Mouse (Mus musculus) gastrocnemius, adult 2 months (tissue): ENCODE data around the gene Scrn2. TPM values are rescaled to one million over a fixed set of nuclear protein-coding genes. Genes with fewer than 3 reads are reported as not detected.

ENCODE experiments used
- DNase-seq: peaks from one replicate; pipeline ENCODE4 v3.0.0; 2022
- H3K27ac ChIP-seq: fragments of 200-600 bp; 2 replicates; pipeline ENCODE4 v1.8.1; 2022; ENCODE audit warnings: mild to moderate bottlenecking
- H3K4me3 ChIP-seq: fragments of 200-600 bp; 2 replicates; pipeline ENCODE4 v1.8.1; 2022; ENCODE audit warnings: mild to moderate bottlenecking, moderate library complexity
- CTCF ChIP-seq: fragments of 200-600 bp; IDR thresholded peaks from 2 replicates; pipeline ENCODE4 v1.8.1; 2022; ENCODE audit warnings: antibody characterized with exemption, mild to moderate bottlenecking, moderate library complexity
- intact Hi-C: fragments of 180-260 bp; cut with DNase I; formaldehyde crosslinking; loops from one replicate; pipeline ENCODE4 v1.15.1; 2025
- total RNA-seq, 2 experiments: library from RNA; stranded (reverse); gene quantifications; 2 replicates each; pipeline ENCODE4 v1.2.3; 2021

The Scrn2 gene
- total RNA-seq, 2 experiments from 2014 or later = 10.4 to 11.4 TPM

- intact Hi-C loops = no loop called here
- Histone ChIP-seq H3K27ac (no peak overlapping the region), H3K4me3 (no peak overlapping the region)
- no peak for DNase-seq
- no peak for TF ChIP-seq CTCF
Measured at GRCm38 (mm10) chr11:96995836-96996772, 33.6 kb upstream of the Scrn2 start.

- intact Hi-C loops = no loop called here
- no peak for DNase-seq
- peak overlapping the region; percentile 78 for H3K27ac ChIP-seq
- TF ChIP-seq CTCF = no peak
- H3K4me3 ChIP-seq = peak overlapping the region; percentile 71
Measured at GRCm38 (mm10) chr11:96996773-96997379, 32.9 kb upstream of the Scrn2 start.

GRCm38 (mm10) chr11:96997380-96997956 is 32.3 kb upstream of the Scrn2 start:
- peak; percentile 68 for DNase-seq
- TF ChIP-seq CTCF = no peak
- intact Hi-C loops = no loop called here
- Histone ChIP-seq H3K27ac (peak overlapping the region; percentile 78), H3K4me3 (peak overlapping the region; percentile 71)

- TF ChIP-seq CTCF = no peak
- no peak for DNase-seq
- intact Hi-C loops = no loop called here
- H3K27ac ChIP-seq = no peak overlapping the region
- H3K4me3 ChIP-seq = no peak overlapping the region
Measured at GRCm38 (mm10) chr11:97003170-97003569, 26.6 kb upstream of the Scrn2 start.

- intact Hi-C loops = no loop called here
- Histone ChIP-seq H3K4me3 (no peak overlapping the region), H3K27ac (no peak overlapping the region)
- DNase-seq = no peak
- no peak for TF ChIP-seq CTCF
Measured at GRCm38 (mm10) chr11:97007093-97007794, 22.5 kb upstream of the Scrn2 start.

- intact Hi-C loops = no loop called here
- no peak for DNase-seq
- Histone ChIP-seq H3K27ac (no peak overlapping the region), H3K4me3 (no peak overlapping the region)
- TF ChIP-seq CTCF = no peak
Measured at GRCm38 (mm10) chr11:97009198-97009790, 20.4 kb upstream of the Scrn2 start.

GRCm38 (mm10) chr11:97013121-97013670 is 16.5 kb upstream of the Scrn2 start, which contains the start of gene Sp6:
Gene Sp6, plus strand, starts transcription at chr11:97013394.
- TF ChIP-seq CTCF = no peak
- intact Hi-C loops = no loop called here
- no peak for DNase-seq
- Histone ChIP-seq H3K4me3 (no peak within 1 kb of the TSS), H3K27ac (no peak within 1 kb of the TSS)

- intact Hi-C loops = no loop called here
- peak overlapping the region; percentile 52 for H3K4me3 ChIP-seq
Measured at GRCm38 (mm10) chr11:97017696-97018582, 11.8 kb upstream of the Scrn2 start.

GRCm38 (mm10) chr11:97018583-97019344 is 11.0 kb upstream of the Scrn2 start:
- no peak overlapping the region for H3K27ac ChIP-seq
- intact Hi-C loops = no loop called here
- H3K4me3 ChIP-seq = peak overlapping the region; percentile 52
- no peak for TF ChIP-seq CTCF
- DNase-seq = no peak

More at GRCm38 (mm10) chr11:97017696-97018582, 11.8 kb upstream of the Scrn2 start:
- DNase-seq = no peak
- TF ChIP-seq CTCF = no peak
- no peak overlapping the region for H3K27ac ChIP-seq

GRCm38 (mm10) chr11:97019345-97019708 is 10.4 kb upstream of the Scrn2 start:
- intact Hi-C loops = no loop called here
- Histone ChIP-seq H3K27ac (no peak overlapping the region), H3K4me3 (no peak overlapping the region; the same call in 1 of the 2 replicates)
- DNase-seq = no peak
- no peak for TF ChIP-seq CTCF
